Mouse (Mus musculus): ENCODE results near the gene Prkcb. TPM values are rescaled to one million over a fixed set of nuclear protein-coding genes. Genes with fewer than 3 reads are reported as not detected.

Prkcb gene
- polyA plus RNA-seq, 1 experiment from 2014 or later = 8.7 TPM

- 71% methylated on average over 6 of the region's 6 CpGs for WGBS
- H3K27me3 ChIP-seq = no peaks in the 10 kb centered on the region
- ATAC-seq (ENCODE audit: insufficient number of reproducible peaks, low FRiP score, low TSS enrichment, low read depth) = no peak
- H3K4me1 ChIP-seq = peaks cover 3% of the 10 kb centered on the region; the same call in 1 of the 2 replicates
- H3K4me2 ChIP-seq (replicated peaks) = no peak overlapping the region
- H3K4me3 ChIP-seq (replicated peaks) = no peak overlapping the region
- no peak overlapping the region for H3K9ac ChIP-seq
- H3K27ac ChIP-seq (replicated peaks) = no peak overlapping the region
- H3K9me3 ChIP-seq (replicated peaks) = no peaks in the 10 kb centered on the region
- H3K36me3 ChIP-seq = no peaks in the 10 kb centered on the region
These were observed 121.4 kb downstream of the Prkcb start for GRCm38 (mm10) chr7:122409945-122410344.

DNA sequence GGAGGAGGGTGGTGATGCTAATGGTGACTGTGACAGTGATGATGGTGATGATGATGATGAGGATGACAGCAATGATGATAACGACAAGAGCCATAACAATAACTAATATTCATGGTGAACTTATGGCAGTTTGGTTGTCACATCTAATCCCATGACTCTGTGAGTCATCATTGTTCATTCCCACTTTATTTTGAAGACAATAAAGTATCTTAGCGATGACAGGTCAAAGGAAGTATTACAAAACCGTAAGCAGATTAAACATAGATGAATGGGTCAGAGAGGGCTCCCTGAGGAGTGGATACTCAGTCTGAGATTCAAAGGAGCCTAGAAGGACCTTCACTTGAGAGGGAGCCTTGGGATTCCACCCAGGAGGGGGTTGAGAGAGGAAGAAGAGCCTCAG is 122.3 kb downstream of the Prkcb start:
- H3K4me3 ChIP-seq (replicated peaks) = no peak overlapping the region
- no peaks in the 10 kb centered on the region for H3K4me1 ChIP-seq
- ATAC-seq (ENCODE audit: insufficient number of reproducible peaks, low FRiP score, low TSS enrichment, low read depth) = no peak
- no peaks in the 10 kb centered on the region for H3K36me3 ChIP-seq
- no peak overlapping the region for H3K27ac ChIP-seq (replicated peaks)
- H3K4me2 ChIP-seq (replicated peaks) = no peak overlapping the region
- H3K27me3 ChIP-seq = no peaks in the 10 kb centered on the region
- no peaks in the 10 kb centered on the region for H3K9me3 ChIP-seq (replicated peaks)
- H3K9ac ChIP-seq = no peak overlapping the region
- WGBS = 91% methylated on average over 3 of the region's 3 CpGs

GRCm38 (mm10) chr7:122413231-122413630 is 124.7 kb downstream of the Prkcb start:
- Histone ChIP-seq H3K27me3 (no peaks in the 10 kb centered on the region), H3K9ac (no peak overlapping the region), H3K27ac (replicated peaks) (no peak overlapping the region), H3K36me3 (no peaks in the 10 kb centered on the region), H3K4me2 (replicated peaks) (no peak overlapping the region), H3K4me3 (replicated peaks) (no peak overlapping the region), H3K9me3 (replicated peaks) (no peaks in the 10 kb centered on the region), H3K4me1 (no peaks in the 10 kb centered on the region)
- WGBS = 76% methylated on average over 6 of the region's 6 CpGs
- ATAC-seq (ENCODE audit: insufficient number of reproducible peaks, low FRiP score, low TSS enrichment, low read depth) = no peak

DNA sequence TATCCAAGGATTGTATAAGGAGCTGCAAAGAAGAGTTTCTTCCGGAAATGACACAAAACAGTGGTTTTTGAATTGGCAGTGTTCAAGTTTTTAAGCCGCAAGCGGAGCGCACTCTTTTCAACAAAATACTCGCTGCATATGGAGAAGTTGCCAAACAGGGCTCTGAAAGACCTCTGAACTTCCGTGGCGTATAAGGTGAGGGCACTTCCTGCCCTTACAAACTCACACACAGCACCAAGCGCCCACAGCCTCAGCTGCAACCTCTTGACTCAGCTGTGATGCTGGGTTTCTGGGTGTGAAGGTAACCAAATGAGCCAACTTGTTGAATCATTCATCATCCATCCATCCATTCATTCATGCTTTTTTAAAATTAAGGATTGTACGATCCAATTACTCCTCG is 125.6 kb downstream of the Prkcb start:
- Histone ChIP-seq H3K36me3 (no peaks in the 10 kb centered on the region), H3K27me3 (no peaks in the 10 kb centered on the region), H3K27ac (replicated peaks) (no peak overlapping the region), H3K9me3 (replicated peaks) (no peaks in the 10 kb centered on the region), H3K4me1 (no peaks in the 10 kb centered on the region), H3K9ac (no peak overlapping the region), H3K4me2 (replicated peaks) (no peak overlapping the region), H3K4me3 (replicated peaks) (no peak overlapping the region)
- ATAC-seq (ENCODE audit: insufficient number of reproducible peaks, low FRiP score, low TSS enrichment, low read depth) = no peak
- 84% methylated on average over 10 of the region's 10 CpGs for WGBS

- H3K9me3 ChIP-seq (replicated peaks) = no peaks in the 10 kb centered on the region
- WGBS = 76% methylated on average over 6 of the region's 6 CpGs
- H3K27ac ChIP-seq (replicated peaks) = no peak overlapping the region
- H3K36me3 ChIP-seq = no peaks in the 10 kb centered on the region
- no peak for ATAC-seq (ENCODE audit: insufficient number of reproducible peaks, low FRiP score, low TSS enrichment, low read depth)
- no peaks in the 10 kb centered on the region for H3K27me3 ChIP-seq
- no peak overlapping the region for H3K4me2 ChIP-seq (replicated peaks)
- no peaks in the 10 kb centered on the region for H3K4me1 ChIP-seq
- H3K9ac ChIP-seq = no peak overlapping the region
- H3K4me3 ChIP-seq (replicated peaks) = no peak overlapping the region
These were observed 126.1 kb downstream of the Prkcb start for GRCm38 (mm10) chr7:122414608-122415007.

- WGBS = 79% methylated on average over 9 of the region's 9 CpGs
- Histone ChIP-seq H3K9ac (no peak overlapping the region), H3K4me2 (replicated peaks) (no peak overlapping the region), H3K27me3 (no peaks in the 10 kb centered on the region), H3K27ac (replicated peaks) (no peak overlapping the region), H3K36me3 (no peaks in the 10 kb centered on the region), H3K9me3 (replicated peaks) (no peaks in the 10 kb centered on the region), H3K4me3 (replicated peaks) (no peak overlapping the region), H3K4me1 (no peaks in the 10 kb centered on the region)
- no peak for ATAC-seq (ENCODE audit: insufficient number of reproducible peaks, low FRiP score, low TSS enrichment, low read depth)
These were observed 126.8 kb downstream of the Prkcb start for GRCm38 (mm10) chr7:122415387-122415786.

GRCm38 (mm10) chr7:122415904-122416303 is 127.4 kb downstream of the Prkcb start:
- H3K4me2 ChIP-seq (replicated peaks) = no peak overlapping the region
- WGBS = 67% methylated on average over 12 of the region's 12 CpGs
- no peak overlapping the region for H3K27ac ChIP-seq (replicated peaks)
- H3K4me1 ChIP-seq = no peaks in the 10 kb centered on the region
- H3K9ac ChIP-seq = no peak overlapping the region
- H3K27me3 ChIP-seq = no peaks in the 10 kb centered on the region
- no peaks in the 10 kb centered on the region for H3K36me3 ChIP-seq
- H3K4me3 ChIP-seq (replicated peaks) = no peak overlapping the region
- H3K9me3 ChIP-seq (replicated peaks) = no peaks in the 10 kb centered on the region
- ATAC-seq (ENCODE audit: insufficient number of reproducible peaks, low FRiP score, low TSS enrichment, low read depth) = no peak

- 67% methylated on average over 3 of the region's 3 CpGs for WGBS
- H3K9me3 ChIP-seq (replicated peaks) = no peaks in the 10 kb centered on the region
- no peak overlapping the region for H3K9ac ChIP-seq
- H3K4me1 ChIP-seq = no peaks in the 10 kb centered on the region
- no peak overlapping the region for H3K4me3 ChIP-seq (replicated peaks)
- no peak overlapping the region for H3K27ac ChIP-seq (replicated peaks)
- H3K36me3 ChIP-seq = no peaks in the 10 kb centered on the region
- H3K27me3 ChIP-seq = no peaks in the 10 kb centered on the region
- H3K4me2 ChIP-seq (replicated peaks) = no peak overlapping the region
- ATAC-seq (ENCODE audit: insufficient number of reproducible peaks, low FRiP score, low TSS enrichment, low read depth) = no peak
These were observed 130.0 kb downstream of the Prkcb start for GRCm38 (mm10) chr7:122418551-122418950.

DNA sequence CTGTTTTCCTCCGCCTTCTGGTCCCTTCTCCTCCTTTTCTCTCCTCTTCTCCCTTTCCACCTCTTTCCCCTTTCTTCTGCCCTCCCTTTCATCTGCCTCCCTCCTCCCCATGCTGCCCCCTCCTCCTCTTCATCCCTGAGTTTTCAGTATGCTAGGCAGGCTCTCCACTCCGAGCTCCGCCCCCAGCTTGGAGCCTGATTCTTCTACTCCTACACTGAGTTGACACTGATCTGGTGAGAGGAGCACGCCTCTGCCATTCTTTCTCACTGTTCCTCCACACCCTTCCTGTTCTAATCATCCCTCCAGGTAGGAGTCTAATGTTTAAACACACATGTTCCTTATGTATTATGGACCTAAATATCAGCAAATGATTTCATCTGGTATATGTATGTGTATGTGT is 135.3 kb downstream of the Prkcb start:
- H3K9ac ChIP-seq = no peak overlapping the region
- no peak overlapping the region for H3K27ac ChIP-seq (replicated peaks)
- H3K9me3 ChIP-seq (replicated peaks) = no peaks in the 10 kb centered on the region
- no peak for ATAC-seq (ENCODE audit: insufficient number of reproducible peaks, low FRiP score, low TSS enrichment, low read depth)
- H3K4me3 ChIP-seq (replicated peaks) = no peak overlapping the region
- H3K4me2 ChIP-seq (replicated peaks) = no peak overlapping the region
- H3K4me1 ChIP-seq = no peaks in the 10 kb centered on the region
- WGBS = 61% methylated on average over 4 of the region's 4 CpGs
- no peaks in the 10 kb centered on the region for H3K27me3 ChIP-seq
- no peaks in the 10 kb centered on the region for H3K36me3 ChIP-seq

GRCm38 (mm10) chr7:122429134-122429533 is 140.6 kb downstream of the Prkcb start:
- Histone ChIP-seq H3K4me2 (replicated peaks) (no peak overlapping the region), H3K4me1 (no peaks in the 10 kb centered on the region), H3K4me3 (replicated peaks) (no peak overlapping the region), H3K27me3 (no peaks in the 10 kb centered on the region), H3K27ac (replicated peaks) (no peak overlapping the region), H3K36me3 (no peaks in the 10 kb centered on the region), H3K9ac (no peak overlapping the region), H3K9me3 (replicated peaks) (no peaks in the 10 kb centered on the region)
- 76% methylated on average over 5 of the region's 5 CpGs for WGBS
- ATAC-seq (ENCODE audit: insufficient number of reproducible peaks, low FRiP score, low TSS enrichment, low read depth) = no peak

DNA sequence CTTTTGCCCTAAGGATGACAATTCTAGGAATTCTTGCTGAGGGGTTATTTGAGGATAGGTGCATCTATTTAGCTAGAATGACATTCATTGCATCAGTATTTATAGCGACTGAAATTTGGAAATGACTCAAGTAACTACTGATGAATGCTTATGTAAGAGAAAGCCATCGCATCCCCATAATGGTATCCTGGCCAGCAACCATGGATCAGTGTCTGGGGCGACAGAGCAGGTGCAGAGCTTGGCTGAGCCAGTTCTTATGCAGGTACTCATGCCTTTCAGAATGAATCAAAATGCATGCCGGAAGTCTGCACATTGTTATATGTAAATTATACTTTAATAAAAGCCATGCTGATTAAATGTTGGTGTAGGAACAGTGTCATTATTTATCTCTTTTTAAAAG is 143.8 kb downstream of the Prkcb start:
- Histone ChIP-seq H3K36me3 (no peaks in the 10 kb centered on the region), H3K4me2 (replicated peaks) (no peak overlapping the region), H3K4me3 (replicated peaks) (no peak overlapping the region), H3K9me3 (replicated peaks) (no peaks in the 10 kb centered on the region), H3K27ac (replicated peaks) (no peak overlapping the region), H3K27me3 (no peaks in the 10 kb centered on the region), H3K4me1 (no peaks in the 10 kb centered on the region), H3K9ac (no peak overlapping the region)
- 74% methylated on average over 4 of the region's 4 CpGs for WGBS
- ATAC-seq (ENCODE audit: insufficient number of reproducible peaks, low FRiP score, low TSS enrichment, low read depth) = no peak

GRCm38 (mm10) chr7:122433377-122433776 is 144.8 kb downstream of the Prkcb start:
- no peak for ATAC-seq (ENCODE audit: insufficient number of reproducible peaks, low FRiP score, low TSS enrichment, low read depth)
- Histone ChIP-seq H3K27ac (replicated peaks) (no peak overlapping the region), H3K9me3 (replicated peaks) (no peaks in the 10 kb centered on the region), H3K4me1 (no peaks in the 10 kb centered on the region), H3K27me3 (no peaks in the 10 kb centered on the region), H3K4me2 (replicated peaks) (no peak overlapping the region), H3K4me3 (replicated peaks) (no peak overlapping the region), H3K36me3 (no peaks in the 10 kb centered on the region), H3K9ac (no peak overlapping the region)
- WGBS = 86% methylated on average over 5 of the region's 5 CpGs

Data from embryonic facial prominence, embryonic 15.5 days (tissue).